Mouse (Mus musculus): ENCODE results near the gene 3830406C13Rik. TPM values are rescaled to one million over a fixed set of nuclear protein-coding genes. Genes with fewer than 3 reads are reported as not detected.

The 3830406C13Rik gene
- polyA plus RNA-seq, 1 experiment, result 27.4 TPM

DNA sequence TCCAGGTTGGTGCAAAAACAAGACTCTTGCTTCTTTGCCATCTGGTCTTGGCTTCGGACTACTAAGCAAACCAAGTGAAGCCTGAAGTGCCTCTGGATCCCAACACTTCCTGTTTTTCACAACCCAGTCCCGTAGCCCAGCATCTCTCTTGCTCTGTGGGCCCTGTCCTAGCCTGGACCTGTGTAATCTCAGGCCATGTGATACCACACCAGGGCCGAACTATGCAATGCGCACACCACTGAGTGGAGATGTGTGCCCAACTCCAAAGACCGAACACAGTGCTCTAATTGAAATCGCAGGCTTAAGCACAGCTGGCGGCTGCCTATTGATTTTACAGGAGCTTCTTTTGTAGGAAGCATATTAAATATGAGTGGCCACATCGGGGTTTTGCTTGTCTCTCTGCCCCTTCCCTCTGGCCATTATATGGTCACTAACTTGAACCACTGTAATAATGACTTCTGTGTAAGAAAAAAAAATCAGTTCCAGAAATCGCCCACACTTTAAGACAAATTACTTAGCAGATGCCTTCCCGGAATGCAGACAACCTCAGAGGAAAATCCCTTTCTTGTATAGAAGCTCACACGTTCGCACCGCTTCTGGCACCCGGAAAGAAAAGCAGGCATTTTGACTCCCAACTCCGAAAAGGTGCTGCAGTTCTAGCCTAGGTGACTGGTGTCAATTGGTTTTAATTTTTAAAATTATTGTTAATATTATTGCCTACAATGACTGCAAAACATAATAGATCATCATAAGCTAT, 65.5 kb downstream of the 3830406C13Rik start:
- TF ChIP-seq POLR2A (IDR thresholded peaks at IDR 0.05; ENCODE audit: borderline replicate concordance, insufficient read depth, low read length), result no peak
- DNase-seq, result no peak
- Histone ChIP-seq H3K4me3 (replicated peaks; ENCODE audit: insufficient read depth, low read depth, low read length) (no peak overlapping the region), H3K4me1 (ENCODE audit: control insufficient read depth, insufficient read depth, low read length) (no peaks in the 10 kb centered on the region; the same call in 1 of the 2 replicates), H3K27ac (ENCODE audit: insufficient read depth, low read length) (no peak overlapping the region), H3K27me3 (ENCODE audit: control insufficient read depth, insufficient read depth, low read length) (peaks cover 6% of the 10 kb centered on the region; the same call in 1 of the 2 replicates)
- WGBS, result 62% methylated on average over 15 of the region's 15 CpGs

DNA sequence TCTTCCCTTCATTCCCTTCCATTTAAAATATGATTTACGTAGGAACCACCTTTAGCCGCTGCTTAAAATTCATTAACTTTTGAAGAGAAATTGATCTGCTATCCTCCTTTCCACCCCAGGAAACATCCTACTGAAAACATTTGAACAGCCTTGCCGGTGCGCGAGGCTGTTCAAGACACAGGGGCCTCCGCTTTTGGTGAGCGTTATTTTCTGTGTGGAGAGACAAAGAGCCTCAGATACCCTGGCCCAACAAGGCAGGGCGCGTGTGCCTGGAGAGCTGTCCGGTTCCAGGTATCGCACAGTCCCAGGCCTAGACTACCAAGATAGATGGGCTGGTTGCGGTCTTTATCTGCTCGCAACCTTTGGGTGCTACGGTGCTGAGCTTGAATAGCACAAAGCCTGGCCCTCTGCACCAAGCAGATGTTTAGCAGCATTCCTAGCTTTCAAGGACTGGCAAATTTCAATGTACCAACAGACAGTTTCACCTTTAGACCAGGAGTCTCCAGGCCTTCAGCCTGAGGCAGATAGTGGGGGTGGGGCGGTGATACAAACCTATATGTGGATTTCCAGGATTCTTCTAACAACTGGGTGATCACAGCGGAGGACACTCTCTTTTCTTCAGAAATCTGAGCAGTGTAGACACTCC, 66.4 kb downstream of the 3830406C13Rik start:
- peaks cover 2% of the 10 kb centered on the region; the same call in 1 of the 2 replicates for H3K27me3 ChIP-seq (ENCODE audit: control insufficient read depth, insufficient read depth, low read length)
- TF ChIP-seq POLR2A (IDR thresholded peaks at IDR 0.05; ENCODE audit: borderline replicate concordance, insufficient read depth, low read length), result no peak
- TF ChIP-seq CTCF (IDR thresholded peaks at IDR 0.05; ENCODE audit: borderline replicate concordance, insufficient read depth, low read depth, low read length), result no peak
- no peak for DNase-seq
- 59% methylated on average over 16 of the region's 16 CpGs for WGBS
- H3K4me3 ChIP-seq (replicated peaks; ENCODE audit: insufficient read depth, low read depth, low read length), result no peak overlapping the region
- no peaks in the 10 kb centered on the region for H3K4me1 ChIP-seq (ENCODE audit: control insufficient read depth, insufficient read depth, low read length)
- no peak overlapping the region for H3K27ac ChIP-seq (ENCODE audit: insufficient read depth, low read length)

Other genes starting within 250 kb of the 3830406C13Rik start
- 0.33 and 0.34 TPM in 2 replicates for gene Gm49355, start 197 bp upstream of the 3830406C13Rik start, polyA plus RNA-seq (2012; rRNA removed)
- not detected in 2 replicates for gene Fezf2, start 64.0 kb downstream of the 3830406C13Rik start, polyA plus RNA-seq (2012; rRNA removed)